Mouse (Mus musculus) heart, embryonic 15.5 days (tissue): Measurements from ENCODE around the gene Tmem220. TPM values are rescaled to one million over a fixed set of nuclear protein-coding genes. Genes with fewer than 3 reads are reported as not detected.

ENCODE experiments used
- ATAC-seq: fragments of 200-750 bp; cut with Nextera tagmentation; replicated peaks from 2 replicates; pipeline ENCODE4 v1.8.0; 2017; ENCODE audit warnings: low read depth, moderate TSS enrichment; ENCODE audit not compliant: insufficient number of reproducible peaks, insufficient read depth, low FRiP score
- H3K27ac ChIP-seq: fragments of 300-500 bp; sonication (generic); 2 replicates; pipeline ENCODE4 v1.5.1; 2015; ENCODE audit warnings: mild to moderate bottlenecking, inconsistent platforms
- H3K27me3 ChIP-seq: fragments of 300-500 bp; sonication (generic); 2 replicates; pipeline ENCODE4 v1.6.1; 2015; ENCODE audit warnings: inconsistent platforms
- H3K36me3 ChIP-seq: fragments of 300-500 bp; sonication (generic); 2 replicates; pipeline ENCODE4 v1.6.1; 2015; ENCODE audit warnings: mild to moderate bottlenecking, inconsistent platforms
- H3K4me1 ChIP-seq: fragments of 300-500 bp; sonication (generic); replicated peaks from 2 replicates; pipeline ENCODE4 v1.6.1; 2015; ENCODE audit warnings: inconsistent platforms
- H3K4me2 ChIP-seq: fragments of 300-500 bp; sonication (generic); 2 replicates; pipeline ENCODE4 v1.6.1; 2015; ENCODE audit warnings: inconsistent platforms, mild to moderate bottlenecking, moderate library complexity
- H3K4me3 ChIP-seq: fragments of 300-500 bp; sonication (generic); 2 replicates; pipeline ENCODE4 v1.5.1; 2015; ENCODE audit warnings: mild to moderate bottlenecking, inconsistent platforms
- H3K9ac ChIP-seq: fragments of 300-500 bp; sonication (generic); 2 replicates; pipeline ENCODE4 v1.6.1; 2015; ENCODE audit warnings: mild to moderate bottlenecking, inconsistent platforms
- H3K9me3 ChIP-seq: fragments of 300-500 bp; sonication (generic); replicated peaks from 2 replicates; pipeline ENCODE4 v1.6.1; 2016; ENCODE audit warnings: inconsistent platforms
- WGBS: fragments of 180-500 bp; shearing (Covaris S2); methylation state at CpG from one replicate; pipeline ENCODE4 v1.1.7; 2015; ENCODE audit warnings: mixed read lengths; 5-methylcytosine and 5-hydroxymethylcytosine counted together
- polyA plus RNA-seq: library from polyadenylated mRNA; unstranded; fragments of >200 nt; fragmentation: Nextera tagmentation; extraction: Ambion mirVana; gene quantifications from 2 replicates; pipeline ENCODE4 v1.2.1, GENCODE M21; 2015

Tmem220 gene
- polyA plus RNA-seq, 1 experiment from 2014 or later = 1.2 TPM

DNA sequence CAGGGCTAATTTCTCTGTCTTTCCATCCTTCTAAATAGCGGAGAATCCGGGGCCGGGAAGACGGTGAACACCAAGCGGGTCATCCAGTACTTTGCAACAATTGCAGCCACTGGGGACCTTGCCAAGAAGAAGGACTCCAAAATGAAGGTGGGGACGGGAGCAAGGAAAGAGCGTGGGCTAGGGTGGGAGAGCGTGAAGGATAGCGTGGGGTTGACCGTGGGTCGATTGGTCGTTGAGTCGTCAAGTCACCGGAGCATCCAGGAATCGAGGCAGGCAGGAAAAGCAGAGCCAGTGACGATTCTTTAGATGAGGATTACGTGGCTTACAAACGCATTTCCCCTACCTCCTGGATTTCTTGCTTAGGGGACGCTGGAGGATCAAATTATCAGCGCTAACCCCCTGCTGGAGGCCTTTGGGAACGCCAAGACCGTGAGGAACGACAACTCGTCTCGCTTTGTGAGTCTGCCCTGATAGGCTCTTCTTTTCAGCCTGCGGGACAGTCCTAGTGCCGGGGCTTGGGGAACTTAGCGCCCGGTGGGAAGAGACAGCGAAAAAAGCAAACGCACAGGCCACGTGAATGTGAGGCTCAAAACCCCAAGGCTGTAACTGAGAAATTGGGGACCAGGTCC, 58.9 kb downstream of the Tmem220 start:
- H3K27ac ChIP-seq = no peak overlapping the region
- H3K4me3 ChIP-seq = no peak overlapping the region
- no peak overlapping the region for H3K9ac ChIP-seq
- no peaks in the 10 kb centered on the region for H3K36me3 ChIP-seq
- H3K4me2 ChIP-seq = no peak overlapping the region
- no peaks in the 10 kb centered on the region for H3K9me3 ChIP-seq
- 39% methylated on average over 32 of the region's 32 CpGs for WGBS
- H3K4me1 ChIP-seq = no peaks in the 10 kb centered on the region; the same call in none of the 2 replicates
- peaks cover 45% of the 10 kb centered on the region for H3K27me3 ChIP-seq
- ATAC-seq = no peak

Other genes starting within 250 kb of the Tmem220 start
- 7.4 and 8.0 TPM in 2 replicates for gene Pirt, start 113.2 kb upstream of the Tmem220 start, polyA plus RNA-seq
- 0.15 TPM in 1 of 2 replicates, not detected in the other for gene Tmem238l, start 68.5 kb upstream of the Tmem220 start, polyA plus RNA-seq
- 16.4 and 18.9 TPM in 2 replicates for gene Adprm, start 27.4 kb downstream of the Tmem220 start, polyA plus RNA-seq
- 17.5 and 19.2 TPM in 2 replicates for gene Sco1, start 27.5 kb downstream of the Tmem220 start, polyA plus RNA-seq
- gene Myh3, start 53.1 kb downstream of the Tmem220 start, polyA plus RNA-seq = 0.74 and 1.5 TPM in 2 replicates
- 0.03 TPM in 2 replicates for gene Myh2, start 145.9 kb downstream of the Tmem220 start, polyA plus RNA-seq
- 0.09 and 0.15 TPM in 2 replicates for gene Myh1, start 174.9 kb downstream of the Tmem220 start, polyA plus RNA-seq
- gene Myh4, start 212.9 kb downstream of the Tmem220 start, polyA plus RNA-seq = not detected in 2 replicates